Mouse (Mus musculus) thymus, adult 2 months (tissue): ENCODE measurements around the gene Sik2. TPM values are rescaled to one million over a fixed set of nuclear protein-coding genes. Genes with fewer than 3 reads are reported as not detected.

Source experiments
- DNase-seq: peaks from one replicate; pipeline ENCODE4 v3.0.0; 2021
- H3K27ac ChIP-seq: fragments of 200-500 bp; 2 replicates; pipeline ENCODE4 v1.5.1; 2012; ENCODE audit warnings: low read length, control low read depth; ENCODE audit not compliant: control insufficient read depth, insufficient read depth
- H3K27me3 ChIP-seq: fragments of 200-500 bp; 2 replicates; pipeline ENCODE4 v1.6.1; 2012; ENCODE audit warnings: mild to moderate bottlenecking, low read length, moderate library complexity, mixed read lengths; ENCODE audit not compliant: control insufficient read depth, insufficient read depth
- H3K36me3 ChIP-seq: fragments of 200-500 bp; 2 replicates; pipeline ENCODE4 v1.6.1; 2012; ENCODE audit warnings: mild to moderate bottlenecking, low read length, moderate library complexity; ENCODE audit not compliant: control insufficient read depth, insufficient read depth
- H3K4me1 ChIP-seq: fragments of 200-500 bp; replicated peaks from 2 replicates; pipeline ENCODE4 v1.6.1; 2012; ENCODE audit warnings: low read length; ENCODE audit not compliant: control insufficient read depth, insufficient read depth
- H3K4me3 ChIP-seq: fragments of 200-500 bp; 2 replicates; pipeline ENCODE4 v1.5.1; 2012; ENCODE audit warnings: mild to moderate bottlenecking, low read length, control low read depth, moderate library complexity; ENCODE audit not compliant: control insufficient read depth, insufficient read depth
- CTCF ChIP-seq: fragments of 200-500 bp; IDR thresholded peaks from 2 replicates; pipeline ENCODE4 v1.5.1; 2012; ENCODE audit warnings: mild to moderate bottlenecking, control low read depth, low read length, moderate library complexity, borderline replicate concordance; ENCODE audit not compliant: control insufficient read depth, poor library complexity, insufficient read depth; ENCODE audit errors: extremely low read depth
- POLR2A ChIP-seq: fragments of 200-500 bp; IDR thresholded peaks from 2 replicates; pipeline ENCODE4 v1.6.1; 2012; ENCODE audit warnings: mild to moderate bottlenecking, low read length, control low read depth, moderate library complexity; ENCODE audit not compliant: control insufficient read depth, poor library complexity, insufficient read depth; ENCODE audit errors: extremely low read depth
- WGBS: fragments of 180-500 bp; shearing (Covaris S2); methylation state at CpG from one replicate; pipeline ENCODE4 v1.1.7; 2018; 5-methylcytosine and 5-hydroxymethylcytosine counted together
- polyA plus RNA-seq: library from polyadenylated mRNA; depleted of rRNA; stranded (reverse); fragments of >200 nt; gene quantifications from 2 replicates; pipeline ENCODE4 v1.2.3, GENCODE M21; 2012

The Sik2 gene
- polyA plus RNA-seq, 1 experiment = 30.5 TPM

GRCm38 (mm10) chr9:51032785-51033529 lies 24.1 kb upstream of the Sik2 start:
- Histone ChIP-seq H3K36me3 (no peaks in the 10 kb centered on the region), H3K4me3 (no peak overlapping the region), H3K27me3 (no peaks in the 10 kb centered on the region), H3K27ac (no peak overlapping the region), H3K4me1 (no peaks in the 10 kb centered on the region)
- DNase-seq = no peak
- TF ChIP-seq POLR2A (no peak), CTCF (no peak)
- 83% methylated on average over 3 of the region's 3 CpGs for WGBS

GRCm38 (mm10) chr9:51032291-51032690 lies 23.4 kb upstream of the Sik2 start:
- no peak overlapping the region for H3K27ac ChIP-seq
- H3K4me1 ChIP-seq = no peaks in the 10 kb centered on the region
- H3K36me3 ChIP-seq = no peaks in the 10 kb centered on the region
- no peak for TF ChIP-seq CTCF
- TF ChIP-seq POLR2A = no peak
- no peaks in the 10 kb centered on the region for H3K27me3 ChIP-seq
- H3K4me3 ChIP-seq = no peak overlapping the region
- 78% methylated on average over 8 of the region's 8 CpGs for WGBS
- no peak for DNase-seq

- Histone ChIP-seq H3K36me3 (no peaks in the 10 kb centered on the region), H3K4me1 (no peaks in the 10 kb centered on the region), H3K27ac (no peak overlapping the region), H3K4me3 (no peak overlapping the region), H3K27me3 (no peaks in the 10 kb centered on the region)
- no peak for DNase-seq
- WGBS = 93% methylated on average over 6 of the region's 6 CpGs
- TF ChIP-seq CTCF = no peak
- no peak for TF ChIP-seq POLR2A
These were observed 22.7 kb upstream of the Sik2 start for GRCm38 (mm10) chr9:51031603-51032002.

GRCm38 (mm10) chr9:51030147-51030546 lies 21.3 kb upstream of the Sik2 start:
- Histone ChIP-seq H3K27me3 (no peaks in the 10 kb centered on the region), H3K4me3 (no peak overlapping the region), H3K4me1 (no peaks in the 10 kb centered on the region), H3K36me3 (no peaks in the 10 kb centered on the region), H3K27ac (no peak overlapping the region)
- TF ChIP-seq CTCF (no peak), POLR2A (no peak)
- 12% methylated on average over 1 of the region's 1 CpGs for WGBS
- no peak for DNase-seq

- no peak overlapping the region for H3K27ac ChIP-seq
- H3K27me3 ChIP-seq = no peaks in the 10 kb centered on the region
- DNase-seq = no peak
- 95% methylated on average over 1 of the region's 1 CpGs for WGBS
- TF ChIP-seq CTCF (no peak), POLR2A (no peak)
- no peaks in the 10 kb centered on the region for H3K36me3 ChIP-seq
- no peaks in the 10 kb centered on the region for H3K4me1 ChIP-seq
- no peak overlapping the region for H3K4me3 ChIP-seq
These were observed 18.1 kb upstream of the Sik2 start for GRCm38 (mm10) chr9:51026952-51027351.

GRCm38 (mm10) chr9:51021123-51021795 lies 12.4 kb upstream of the Sik2 start:
- WGBS = 62% methylated on average over 4 of the region's 4 CpGs
- DNase-seq = no peak
- Histone ChIP-seq H3K36me3 (no peaks in the 10 kb centered on the region), H3K4me3 (no peak overlapping the region), H3K4me1 (peaks cover 3% of the 10 kb centered on the region), H3K27ac (no peak overlapping the region), H3K27me3 (no peaks in the 10 kb centered on the region)
- TF ChIP-seq CTCF (no peak), POLR2A (no peak)
